Mouse (Mus musculus): ENCODE measurements around the gene Cacna2d3.

The Cacna2d3 gene

DNA sequence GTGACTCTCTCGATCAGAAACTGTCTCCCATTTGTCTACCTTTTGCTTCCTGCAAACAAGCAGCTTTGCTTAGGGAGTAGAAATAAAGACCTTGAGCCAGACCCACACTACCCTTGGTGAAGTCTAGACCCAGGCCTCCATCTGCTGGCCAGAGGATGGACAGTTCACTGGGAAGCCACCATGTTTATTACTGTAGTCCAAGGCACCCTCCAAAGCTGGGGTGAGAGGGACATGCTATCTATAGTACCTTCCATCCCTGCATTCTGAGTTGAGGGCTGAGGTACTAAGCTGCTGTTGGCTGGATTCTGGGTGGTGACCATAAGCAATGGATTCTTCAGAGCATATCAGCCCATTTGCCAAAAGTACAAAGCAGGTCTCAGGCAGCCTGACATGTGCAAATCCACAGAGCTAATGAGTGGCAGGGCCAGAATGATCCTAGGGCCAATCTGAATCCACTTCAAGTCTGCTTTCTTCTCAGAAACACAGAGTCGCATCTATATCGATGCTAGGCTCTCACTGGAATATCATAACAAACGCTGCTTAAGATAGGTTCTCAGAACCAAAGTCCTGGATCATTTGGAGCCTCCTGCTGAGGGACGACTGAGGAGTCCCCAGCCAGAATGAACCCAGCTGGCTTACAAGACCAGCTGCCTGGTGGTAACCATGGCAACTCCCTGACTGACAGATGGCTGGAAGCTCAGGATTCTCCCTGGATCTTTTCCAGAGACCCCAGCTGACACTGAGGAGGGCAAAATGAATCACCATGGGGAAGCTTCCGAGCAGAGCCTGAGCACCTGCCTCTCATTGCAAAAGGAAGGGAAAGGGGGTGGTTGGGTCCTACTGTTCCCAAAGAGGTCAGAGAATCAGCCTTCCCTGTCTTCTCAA, 763.3 kb downstream of the Cacna2d3 start:
- intact Hi-C loops (cut with DNase I) = loop anchor here (10.0 kb wide), 1 partner anchor 486 kb away; no protein-coding TSS in a partner anchor

DNA sequence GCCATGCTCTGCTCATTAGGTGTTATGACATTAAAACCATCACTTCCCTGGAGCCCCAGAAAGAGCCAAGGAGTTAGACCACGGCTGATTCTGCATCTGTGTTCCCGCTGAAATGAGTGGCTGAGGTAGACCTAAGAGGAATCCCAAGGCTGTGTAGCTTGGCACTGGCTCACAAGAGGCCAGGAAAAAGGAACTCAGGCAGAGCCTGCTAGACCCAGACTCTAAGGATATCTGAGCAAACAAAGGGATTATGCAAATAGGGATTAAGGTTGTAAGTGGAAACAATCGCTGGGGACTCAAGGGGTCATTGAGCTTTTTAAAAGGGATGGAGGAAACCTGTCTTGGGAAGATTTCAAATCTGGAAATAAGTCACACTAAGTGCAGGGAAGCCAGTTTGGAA, 766.5 kb downstream of the Cacna2d3 start:
- intact Hi-C loops (cut with DNase I) = loop anchor here (10.0 kb wide), 1 partner anchor 490 kb away; no protein-coding TSS in a partner anchor

DNA sequence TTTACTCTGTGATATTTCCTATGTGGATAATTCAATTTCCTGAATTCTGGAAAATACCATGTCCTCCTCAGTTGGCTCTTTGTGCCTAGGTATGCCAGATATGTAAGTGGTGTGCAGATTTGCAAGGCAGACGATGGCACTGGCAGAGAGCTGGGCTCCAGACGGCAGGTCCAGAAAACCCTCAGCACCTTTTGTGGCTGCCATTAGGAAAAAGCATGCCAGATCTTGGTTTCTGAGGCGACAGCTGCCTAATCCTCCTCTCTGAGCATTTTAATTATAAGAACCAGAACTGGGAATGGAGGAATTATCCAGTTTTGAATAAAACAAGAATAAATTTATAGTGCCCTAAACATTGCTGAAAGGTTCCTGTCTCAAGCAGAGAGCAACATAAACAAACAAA, 767.1 kb downstream of the Cacna2d3 start:
- intact Hi-C loops (cut with DNase I) = loop anchor here (5.0 to 10.0 kb wide), 2 partner anchors 138 to 490 kb away; no protein-coding TSS in a partner anchor

DNA sequence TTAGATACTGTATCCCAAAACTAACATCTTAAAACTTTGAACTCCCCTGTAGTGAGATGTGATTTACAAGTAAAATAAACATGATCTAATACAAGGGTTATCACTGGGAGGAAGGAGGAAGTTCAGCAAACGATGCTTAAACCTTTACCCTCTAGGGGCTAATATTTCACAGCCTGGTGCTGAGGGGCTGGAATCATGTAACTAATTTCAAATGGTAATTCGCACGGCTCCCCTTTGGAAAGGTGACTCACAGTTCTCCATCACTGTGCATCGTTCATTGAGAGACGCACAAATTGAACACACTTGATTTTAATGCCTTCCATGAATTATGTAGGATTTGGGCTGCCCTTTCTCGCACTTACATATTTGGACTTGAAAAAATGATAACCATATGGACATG, 767.6 kb downstream of the Cacna2d3 start:
- intact Hi-C loops (cut with DNase I) = loop anchor here (5.0 to 10.0 kb wide), 2 partner anchors 138 to 491 kb away; no protein-coding TSS in a partner anchor

DNA sequence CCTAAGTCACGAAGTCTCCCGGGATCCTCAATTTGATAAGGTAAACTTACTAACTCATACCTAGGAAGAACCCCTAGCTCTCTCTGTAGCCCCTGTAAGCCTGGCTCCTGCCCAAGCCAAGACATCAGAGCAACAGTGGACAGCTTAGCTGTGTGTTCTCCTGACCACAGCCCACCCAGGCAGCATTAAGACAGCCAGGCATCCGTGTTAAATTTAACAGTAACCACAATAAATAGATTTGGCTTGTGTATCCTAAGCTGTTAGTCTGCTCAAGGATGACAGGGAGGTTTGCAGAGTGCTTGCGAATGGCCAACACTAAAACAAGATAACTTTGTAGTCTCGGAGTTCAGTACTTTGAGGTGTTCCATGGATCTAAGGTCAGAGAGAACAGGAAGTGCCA, 768.3 kb downstream of the Cacna2d3 start:
- intact Hi-C loops (cut with DNase I) = loop anchor here (5.0 to 10.0 kb wide), 2 partner anchors 139 to 491 kb away; no protein-coding TSS in a partner anchor

DNA sequence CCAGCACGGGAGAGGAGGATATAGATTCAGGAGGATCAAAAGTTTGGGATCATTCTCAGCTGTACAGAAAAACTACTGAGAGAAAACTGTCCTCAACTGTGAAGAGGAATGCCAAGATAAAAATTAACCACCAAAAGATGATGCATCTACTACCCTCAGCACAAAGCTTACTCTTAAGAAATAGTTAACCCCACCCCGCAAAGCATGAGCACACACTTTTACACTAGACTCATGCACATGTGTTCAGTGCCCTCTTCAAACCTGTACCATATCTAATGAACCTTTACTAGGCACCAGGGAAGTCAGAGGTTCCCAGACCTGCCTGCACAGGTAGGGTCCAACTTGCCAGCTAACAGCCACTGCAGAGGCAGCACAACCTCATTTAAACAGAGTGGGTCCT, 771.2 kb downstream of the Cacna2d3 start:
- intact Hi-C loops (cut with DNase I) = loop anchor here (5.0 to 10.0 kb wide), 2 partner anchors 142 to 494 kb away; no protein-coding TSS in a partner anchor

DNA sequence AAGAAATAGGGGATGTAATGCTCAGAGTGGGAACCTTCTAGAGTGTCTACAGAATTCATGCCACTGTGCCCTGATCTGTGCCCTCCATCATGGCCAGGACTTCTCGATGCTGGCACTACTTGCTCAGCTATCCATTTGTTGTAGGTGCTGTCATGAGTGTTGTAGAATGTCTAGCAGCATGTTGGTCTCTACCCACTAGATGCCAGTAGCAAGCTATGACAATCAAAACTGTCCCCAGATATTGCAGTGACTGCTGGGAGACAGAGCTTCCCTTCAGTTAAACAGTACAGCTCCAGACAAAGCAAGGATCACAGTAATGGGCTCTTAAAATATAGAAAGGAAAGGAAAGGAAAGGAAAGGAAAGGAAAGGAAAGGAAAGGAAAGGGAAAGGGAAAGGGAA, 771.9 kb downstream of the Cacna2d3 start:
- intact Hi-C loops (cut with DNase I) = loop anchor here (5.0 to 10.0 kb wide), 2 partner anchors 143 to 495 kb away; no protein-coding TSS in a partner anchor

DNA sequence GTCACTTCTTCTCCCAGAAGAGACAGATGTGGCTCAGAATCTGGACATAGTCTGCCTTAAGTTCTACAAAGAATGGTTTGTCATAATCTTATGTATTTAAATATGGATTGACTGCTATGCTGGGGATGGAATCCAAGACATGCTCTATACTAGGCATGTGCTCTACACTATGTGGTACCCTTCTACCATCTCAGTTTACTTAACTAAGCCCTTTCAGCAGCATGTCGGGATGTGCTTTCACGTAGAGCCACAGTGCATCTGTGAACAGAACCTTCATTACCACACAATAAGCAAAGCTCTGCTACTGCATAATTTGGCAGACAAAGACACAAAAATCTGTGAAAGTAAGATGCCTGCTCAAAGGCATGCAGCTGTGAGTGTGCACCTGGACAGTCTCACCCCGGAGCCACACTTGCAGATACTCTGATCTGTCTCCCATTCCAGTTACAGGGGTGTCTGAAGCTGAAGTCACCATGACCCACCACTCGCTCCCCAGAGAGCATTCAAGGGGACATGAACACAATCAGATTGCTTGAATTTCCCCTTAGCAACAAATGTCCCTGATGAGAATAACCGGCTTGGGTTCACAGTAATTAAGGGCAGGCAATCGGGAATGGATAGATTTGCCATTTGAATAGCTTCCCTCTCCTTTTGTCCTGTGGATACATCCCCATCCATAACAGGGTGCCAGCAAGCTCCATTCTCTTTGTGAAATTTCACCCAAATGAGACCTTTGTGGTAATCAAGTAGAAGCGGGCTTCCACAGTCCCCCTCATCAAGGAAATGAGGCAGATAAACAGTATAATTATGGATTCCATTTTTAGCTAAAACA, 773.4 kb downstream of the Cacna2d3 start:
- intact Hi-C loops (cut with DNase I) = no loop called here

DNA sequence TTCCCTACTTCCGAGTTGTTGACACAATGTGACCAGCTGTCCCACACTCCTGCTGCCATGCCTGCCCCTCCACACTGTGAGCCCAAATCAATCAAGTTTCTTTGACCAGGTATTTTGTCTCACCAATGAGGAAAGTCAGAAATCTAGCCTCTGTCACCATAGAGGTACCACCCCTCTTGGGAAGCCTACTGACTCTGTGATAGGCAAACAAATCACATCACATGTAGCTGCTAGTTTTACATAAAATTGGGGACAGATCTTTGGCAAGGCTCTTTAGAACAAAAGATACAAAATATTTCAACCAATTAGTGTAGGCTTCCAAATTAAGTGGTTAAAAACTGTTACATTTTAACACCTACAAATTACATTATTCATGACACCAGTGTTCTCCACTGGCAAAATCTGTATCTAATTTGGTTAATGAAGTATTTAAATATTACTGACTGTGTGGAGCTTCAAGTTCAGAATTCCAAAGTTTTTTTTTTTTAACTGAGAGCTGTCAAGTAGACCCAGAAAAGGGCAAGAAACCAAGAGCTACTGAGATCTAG, 788.8 kb downstream of the Cacna2d3 start:
- intact Hi-C loops (cut with DNase I) = no loop called here

DNA sequence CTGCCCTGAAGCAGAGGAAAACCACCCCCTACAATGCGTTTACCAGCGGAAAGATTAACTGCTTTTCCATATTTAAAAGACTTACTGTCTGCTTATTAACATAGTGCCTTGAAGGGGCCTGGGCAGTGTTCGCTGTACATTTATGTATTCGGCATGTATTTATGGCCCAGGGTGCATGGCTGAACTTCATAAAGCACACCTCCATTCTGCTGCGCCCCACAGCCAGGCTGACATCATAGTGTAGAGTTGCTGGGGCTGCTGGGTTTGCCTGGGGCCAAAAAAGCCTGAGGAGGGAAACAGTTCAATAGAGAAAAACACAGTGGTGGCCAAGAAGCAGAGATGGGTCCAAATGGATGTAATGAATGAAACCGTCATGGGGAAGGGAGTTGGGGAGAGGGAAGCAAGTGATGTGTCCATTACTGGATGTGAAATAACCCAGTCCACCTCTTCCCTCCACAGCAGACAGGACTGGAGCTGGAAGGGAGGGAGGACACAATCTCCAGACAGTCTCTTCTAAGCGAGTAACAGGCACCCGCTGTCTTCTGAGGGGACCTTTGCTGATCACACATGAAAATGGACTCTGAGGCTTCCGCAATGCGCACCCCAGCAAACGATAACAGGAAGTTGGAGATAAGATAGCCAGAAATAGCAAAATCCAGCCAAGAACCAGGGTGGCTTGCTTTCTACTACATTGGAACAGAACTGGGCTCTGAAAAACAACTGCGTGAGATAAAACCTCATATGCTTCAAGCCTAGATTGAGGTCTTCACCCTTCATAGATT, 798.3 kb downstream of the Cacna2d3 start:
- intact Hi-C loops (cut with DNase I) = no loop called here

DNA sequence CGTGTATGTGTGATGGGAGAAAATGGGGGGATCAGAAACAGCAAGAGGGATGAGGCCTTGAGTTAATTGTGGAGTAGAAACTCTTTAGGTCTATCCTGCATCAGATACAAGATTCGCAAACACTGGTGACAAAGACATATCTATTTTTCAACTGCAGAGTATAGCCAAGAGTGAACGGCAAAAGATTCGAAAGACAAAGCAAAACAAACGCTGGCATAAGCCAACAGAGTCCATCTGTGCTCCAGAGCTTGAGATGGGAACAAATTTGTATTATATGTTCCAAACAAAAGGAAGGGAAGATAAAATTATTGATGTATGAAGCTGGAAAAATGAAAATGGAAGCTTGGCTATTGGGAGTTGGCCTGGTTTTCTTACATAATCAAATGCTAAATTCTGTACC, 802.8 kb downstream of the Cacna2d3 start:
- intact Hi-C loops (cut with DNase I) = no loop called here

DNA sequence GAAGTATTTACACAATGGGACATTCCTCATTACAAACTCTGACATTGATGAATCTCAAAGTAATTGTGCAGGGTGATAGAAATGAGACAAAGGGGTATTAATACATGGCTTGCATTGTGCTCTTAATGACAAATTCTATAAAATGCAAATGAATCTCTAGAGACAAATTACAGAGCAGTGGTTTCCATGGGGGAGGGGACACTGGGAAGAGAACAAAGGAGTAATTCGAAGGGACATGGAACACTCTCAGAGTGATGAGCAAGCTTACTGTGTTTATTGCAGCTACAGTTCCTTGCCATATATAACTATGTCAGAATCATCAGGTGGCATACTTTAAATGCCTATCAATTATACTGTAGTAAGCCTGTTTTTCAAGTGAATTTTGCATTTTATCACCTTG, 806.7 kb downstream of the Cacna2d3 start:
- intact Hi-C loops (cut with DNase I) = no loop called here

DNA sequence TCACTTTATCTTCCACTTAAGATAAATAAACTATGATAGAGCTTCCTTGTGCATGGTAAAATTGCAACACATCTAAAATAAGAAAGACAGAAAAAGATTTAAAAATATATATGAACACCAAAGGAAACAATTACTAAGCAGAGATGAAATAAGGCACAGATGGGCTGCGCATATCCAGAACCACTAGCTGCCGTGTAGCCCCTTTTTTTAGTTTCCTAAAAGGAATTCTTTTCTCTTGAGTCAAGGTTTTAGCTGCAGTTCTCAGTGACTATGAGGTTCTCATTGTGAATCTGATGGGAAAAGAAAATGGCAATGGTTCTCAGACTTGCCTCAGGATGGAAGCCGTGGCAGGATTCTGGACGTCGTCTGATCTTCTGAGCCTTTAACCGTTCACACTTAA, 814.0 kb downstream of the Cacna2d3 start:
- intact Hi-C loops (cut with DNase I) = no loop called here

DNA sequence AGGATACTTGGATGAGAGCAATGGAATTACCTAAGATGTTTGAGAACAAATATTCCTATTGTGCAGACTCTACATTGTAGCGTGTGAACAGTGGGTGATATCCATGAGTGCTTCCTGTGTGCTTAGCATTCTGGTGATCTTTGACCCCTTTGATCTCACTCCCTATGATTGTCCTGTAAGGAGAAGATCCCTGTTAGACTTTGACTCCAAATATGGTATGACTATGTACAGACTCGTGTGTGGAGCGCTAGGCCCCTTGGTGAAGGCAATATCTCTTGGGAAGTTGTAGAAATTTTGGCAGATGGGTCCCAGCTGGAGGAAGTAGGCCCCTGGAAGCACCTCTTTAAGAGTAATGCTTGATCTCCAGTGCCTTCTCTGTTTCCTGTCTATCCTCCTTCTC, 829.1 kb downstream of the Cacna2d3 start:
- intact Hi-C loops (cut with DNase I) = no loop called here

DNA sequence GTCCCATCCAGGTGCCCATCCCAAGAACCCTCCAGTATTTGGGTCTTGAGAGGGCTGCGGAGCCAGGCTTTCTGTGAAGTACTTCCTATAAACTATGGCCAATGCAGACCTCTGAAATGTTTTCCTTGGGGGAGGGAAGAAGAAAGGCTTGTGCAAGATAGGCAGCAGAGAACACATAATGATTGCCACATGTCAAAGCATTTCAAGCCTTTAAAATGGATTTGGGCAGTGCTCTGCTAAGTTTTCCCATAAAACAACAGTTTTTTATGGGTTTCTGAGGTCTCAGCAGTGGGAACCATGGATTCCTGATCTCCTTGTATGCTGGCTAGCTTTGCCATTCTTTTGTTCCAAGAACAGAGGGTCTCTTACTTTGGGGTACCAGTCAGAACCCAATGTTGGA, 834.3 kb downstream of the Cacna2d3 start:
- intact Hi-C loops (cut with DNase I) = no loop called here

DNA sequence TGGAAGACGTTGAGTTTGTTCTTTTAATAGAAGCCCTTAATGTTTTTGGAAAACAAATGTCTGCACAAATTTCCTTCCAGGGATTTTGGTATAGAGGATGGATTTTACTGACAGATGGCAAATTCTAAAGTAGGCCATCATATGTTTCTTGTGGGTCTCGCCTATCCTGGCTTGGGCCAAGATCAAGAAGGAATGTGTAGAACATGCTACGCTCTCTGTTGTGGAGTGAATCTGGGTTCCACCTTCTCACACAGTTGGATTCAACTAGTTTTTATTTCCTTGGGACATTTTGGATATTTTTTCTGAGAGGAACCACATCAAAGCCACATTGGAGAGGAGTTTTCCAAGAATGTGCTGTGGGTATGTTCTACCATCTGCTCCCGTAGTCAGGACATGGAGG, 835.0 kb downstream of the Cacna2d3 start:
- intact Hi-C loops (cut with DNase I) = no loop called here

DNA sequence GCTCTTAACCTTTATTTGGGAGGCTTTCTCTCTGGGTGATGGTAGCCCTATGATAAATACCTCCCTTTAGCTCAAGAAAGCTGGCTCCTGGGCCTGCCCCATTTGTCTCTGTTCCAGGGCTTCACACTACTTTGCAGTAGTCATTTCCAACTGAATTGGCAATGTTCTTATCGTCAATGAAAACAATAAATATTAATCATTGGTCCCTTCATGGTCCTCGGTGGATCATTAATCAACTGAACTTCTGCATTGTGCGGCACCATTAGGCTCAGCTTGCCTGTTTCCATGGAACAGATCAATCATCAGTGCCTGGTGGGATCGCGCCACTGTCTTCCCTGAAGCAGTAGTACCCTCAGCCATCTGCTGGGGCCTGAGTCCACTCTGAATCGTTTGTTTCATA, 850.7 kb downstream of the Cacna2d3 start:
- intact Hi-C loops (cut with DNase I) = no loop called here

DNA sequence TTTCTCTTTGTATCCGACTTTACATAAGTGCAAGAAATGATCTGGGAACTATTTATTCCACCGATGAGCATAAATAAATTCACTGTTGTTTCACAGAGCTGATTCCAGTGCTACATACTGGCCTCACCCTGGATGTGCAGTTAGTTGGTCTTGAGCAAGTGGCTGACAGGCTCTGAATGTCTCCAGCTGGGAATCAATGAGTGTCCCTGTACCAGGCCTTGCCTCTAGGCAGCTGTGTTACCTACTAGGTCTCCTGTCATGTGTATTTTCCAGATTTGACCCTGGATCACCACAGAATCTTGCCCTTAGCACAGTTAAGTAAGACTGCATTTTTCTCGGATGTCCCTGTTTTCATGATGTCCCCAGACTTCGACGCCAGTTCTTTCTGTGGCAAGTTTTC, 851.3 kb downstream of the Cacna2d3 start:
- intact Hi-C loops (cut with DNase I) = no loop called here

DNA sequence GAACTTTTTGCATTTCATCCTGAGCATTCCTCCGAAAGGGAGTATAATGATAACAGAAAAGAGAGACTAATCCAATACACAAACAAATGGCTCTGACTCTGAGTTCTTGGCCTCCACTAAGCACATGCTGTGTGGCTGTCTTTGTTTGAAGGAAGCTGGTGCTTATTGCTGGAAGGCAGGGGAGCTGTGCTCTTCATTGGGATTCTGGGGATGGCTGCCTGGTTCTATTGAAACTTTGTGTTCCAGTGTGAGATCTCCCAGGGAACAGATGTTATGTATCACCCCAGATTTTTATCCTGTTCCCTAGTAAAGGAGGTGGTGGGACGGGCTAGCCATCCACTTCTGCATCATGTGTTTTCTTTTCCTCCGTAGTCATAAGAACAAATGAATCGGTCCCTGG, 856.7 kb downstream of the Cacna2d3 start:
- intact Hi-C loops (cut with DNase I) = no loop called here

DNA sequence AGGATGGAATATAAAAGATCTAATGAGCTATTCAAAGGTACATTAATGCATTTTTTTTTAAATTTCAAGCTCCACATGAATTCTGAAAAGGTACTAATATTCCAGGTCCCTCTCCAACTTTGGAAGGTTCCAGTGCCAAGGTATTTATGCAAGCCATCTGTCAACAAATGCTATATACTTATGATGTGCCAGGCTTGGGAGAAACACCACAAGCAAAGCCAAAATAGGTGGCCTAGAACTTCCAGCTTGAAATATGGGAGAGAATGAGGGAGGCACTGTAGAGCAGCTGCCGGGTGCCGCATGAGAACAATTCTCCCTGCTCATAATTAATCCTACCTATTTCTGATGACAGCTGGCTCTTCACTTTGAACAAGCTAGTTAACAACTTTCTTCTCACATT, 860.5 kb downstream of the Cacna2d3 start:
- intact Hi-C loops (cut with DNase I) = no loop called here
